Mouse (Mus musculus) hindlimb bud, embryonic 11.5 days (tissue): ENCODE results near the gene Ctf1.
"Not testable (repeated sequence)": the region's sequence is repeated elsewhere in the genome, so short reads cannot be mapped to it uniquely, and the experiment has no call there.

Source experiments
- DNase-seq: peaks from one replicate; pipeline ENCODE4 v3.0.0-alpha.2; 2012; ENCODE audit warnings: low read depth, low spot score; ENCODE audit errors: extremely low spot score

Gene Ctf1

GRCm38 (mm10) chr7:127693290-127693689 lies 19.2 kb upstream of the Ctf1 start:
- no peak for DNase-seq

GRCm38 (mm10) chr7:127693730-127694129 lies 18.8 kb upstream of the Ctf1 start:
- not testable (repeated sequence) for DNase-seq

- DNase-seq: no peak
Observed at GRCm38 (mm10) chr7:127698986-127699385, 13.6 kb upstream of the Ctf1 start.

GRCm38 (mm10) chr7:127700712-127701331 lies 11.7 kb upstream of the Ctf1 start:
- DNase-seq: no peak

- DNase-seq: no peak
Observed at GRCm38 (mm10) chr7:127703561-127704178, 8.9 kb upstream of the Ctf1 start.

- DNase-seq: no peak
Observed at GRCm38 (mm10) chr7:127704598-127704997, 7.9 kb upstream of the Ctf1 start.

- no peak for DNase-seq
Observed at GRCm38 (mm10) chr7:127705706-127706105, 6.8 kb upstream of the Ctf1 start.

GRCm38 (mm10) chr7:127707045-127707956 lies 5.2 kb upstream of the Ctf1 start:
- DNase-seq: no peak

GRCm38 (mm10) chr7:127707957-127708206 lies 4.7 kb upstream of the Ctf1 start:
- DNase-seq: no peak

- no peak for DNase-seq
Observed at GRCm38 (mm10) chr7:127708207-127709078, 4.1 kb upstream of the Ctf1 start, which contains the start of gene Bcl7c. Bcl7c (minus strand) TSS chr7:127708933.

GRCm38 (mm10) chr7:127709261-127709979 lies 3.1 kb upstream of the Ctf1 start:
- DNase-seq: no peak

GRCm38 (mm10) chr7:127711031-127711430 lies 1.5 kb upstream of the Ctf1 start:
- DNase-seq: no peak

GRCm38 (mm10) chr7:127711456-127711855 lies 1.1 kb upstream of the Ctf1 start:
- no peak for DNase-seq

GRCm38 (mm10) chr7:127714816-127715215 lies 2.3 kb downstream of the Ctf1 start:
- DNase-seq: no peak

- no peak for DNase-seq
Observed at GRCm38 (mm10) chr7:127716992-127717391, 4.5 kb downstream of the Ctf1 start.

GRCm38 (mm10) chr7:127718339-127718738 lies 5.8 kb downstream of the Ctf1 start:
- DNase-seq: no peak

- DNase-seq: no peak
Observed at GRCm38 (mm10) chr7:127719258-127719657, 6.7 kb downstream of the Ctf1 start.

- DNase-seq: no peak
Observed at GRCm38 (mm10) chr7:127725490-127725889, 13.0 kb downstream of the Ctf1 start.

GRCm38 (mm10) chr7:127725924-127726323 lies 13.4 kb downstream of the Ctf1 start:
- no peak for DNase-seq

- DNase-seq: no peak
Observed at GRCm38 (mm10) chr7:127727898-127728297, 15.4 kb downstream of the Ctf1 start.
